In the genomic region with DNA sequence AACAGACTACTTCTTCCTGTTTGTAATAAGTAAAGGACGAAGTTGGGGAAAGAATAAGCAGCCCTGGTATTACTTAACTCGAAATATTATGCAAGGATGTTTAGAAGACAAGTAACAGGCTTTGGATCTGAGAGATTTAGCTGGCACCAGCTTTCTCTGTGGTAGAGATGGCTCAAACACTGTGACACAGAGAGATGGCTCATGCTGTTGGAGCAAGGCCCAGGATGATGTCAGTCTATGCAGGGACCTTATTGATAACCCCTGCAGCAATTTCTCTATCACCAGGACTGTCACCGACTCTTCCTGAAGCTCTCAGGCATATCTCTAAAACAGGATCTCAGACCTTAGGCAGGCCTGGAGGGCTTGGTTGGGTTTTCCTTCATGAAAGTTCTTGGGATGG, we compare ENCODE assay signal across 10 mouse cellular contexts.
DNase-seq lines count a peak whose midpoint lies in the region.
"Had no signal": no experiment of that assay in that cellular context is flagged by ENCODE, and none has a peak within 500 bp of the region (broad histone marks: within the 10 kb centered on the region; RNA-seq: fewer than 3 reads in every experiment).

No protein-coding gene starts in this region.

- intact Hi-C loops in gastrocnemius, postnatal 14 days (cut with DNase I; ENCODE audit: low total_unique reads): loop anchor here (5.0 kb wide), 1 partner anchor 184 kb away; no protein-coding TSS in a partner anchor

- peak; percentile 10 for DNase-seq in gastrocnemius, postnatal 14 days
- no peak for DNase-seq in gastrocnemius, postnatal 10 days
- DNase-seq in Muller cell, postnatal 12 days (ENCODE audit: inconsistent ontology term): peak; percentile 16
- DNase-seq in adrenal gland, adult 8-10 months: peak; percentile 78
- peak; percentile 61 for DNase-seq in fat pad, adult 2 months (ENCODE audit: extremely low read depth, low read depth, low spot score)
- no peak for DNase-seq in left cerebral cortex, adult 18-20 months (ENCODE audit: low spot score in 2 of 2)
- DNase-seq in left cerebral cortex, adult 8-10 months (ENCODE audit: low spot score in 2 of 2): no peak
- DNase-seq in kidney, adult 9 months: no peak
- DNase-seq: cerebellum, adult 9-11 months; thymus, adult 18-20 months had no signal

Comparison
In these comparisons a context has a peak if more than half of its experiments do, and no peak if none do; other contexts are left out.
1. DNase-seq: peak in gastrocnemius, postnatal 14 days (single experiment), Muller cell, postnatal 12 days (single experiment), adrenal gland, adult 8-10 months (single experiment) and fat pad, adult 2 months (single experiment); none in gastrocnemius, postnatal 10 days (single experiment), left cerebral cortex, adult 18-20 months (0 of 2), left cerebral cortex, adult 8-10 months (0 of 2) and kidney, adult 9 months (single experiment).